Mouse (Mus musculus) forebrain, embryonic 14.5 days (tissue): ENCODE data around the gene Med19. TPM values are rescaled to one million over a fixed set of nuclear protein-coding genes. Genes with fewer than 3 reads are reported as not detected.

Source experiments
- ATAC-seq: fragments of 200-750 bp; cut with Nextera tagmentation; 2 replicates; pipeline ENCODE4 v1.8.0; 2017; ENCODE audit warnings: mild to moderate bottlenecking, moderate library complexity
- DNase-seq: peaks from one replicate; pipeline ENCODE4 v3.0.0-alpha.2; 2015; ENCODE audit warnings: low spot score
- H3K27ac ChIP-seq: fragments of 300-500 bp; sonication (generic); 2 replicates; pipeline ENCODE4 v1.5.1; 2014; ENCODE audit warnings: low read depth, mild to moderate bottlenecking, control low read depth, low read length, moderate library complexity
- H3K27me3 ChIP-seq: fragments of 300-500 bp; sonication (generic); replicated peaks from 2 replicates; pipeline ENCODE4 v1.6.1; 2014; ENCODE audit warnings: low read length, control low read depth, mixed read lengths; ENCODE audit not compliant: control insufficient read depth, insufficient read depth
- H3K36me3 ChIP-seq: fragments of 300-500 bp; sonication (generic); 2 replicates; pipeline ENCODE4 v1.6.1; 2014; ENCODE audit warnings: low read length, control low read depth; ENCODE audit not compliant: control insufficient read depth, insufficient read depth
- H3K4me1 ChIP-seq: fragments of 300-500 bp; sonication (generic); 2 replicates; pipeline ENCODE4 v1.6.1; 2014; ENCODE audit warnings: antibody characterized with exemption, low read length, control low read depth; ENCODE audit not compliant: control insufficient read depth, insufficient read depth
- H3K4me2 ChIP-seq: fragments of 300-500 bp; sonication (generic); 2 replicates; pipeline ENCODE4 v1.6.1; 2014; ENCODE audit warnings: mild to moderate bottlenecking, control low read depth, low read length
- H3K4me3 ChIP-seq: fragments of 300-500 bp; sonication (generic); 2 replicates; pipeline ENCODE4 v1.5.1; 2014; ENCODE audit warnings: low read depth, low read length, control low read depth
- H3K9ac ChIP-seq: fragments of 300-500 bp; sonication (generic); 2 replicates; pipeline ENCODE4 v1.6.1; 2014; ENCODE audit warnings: mild to moderate bottlenecking, low read length, control low read depth, moderate library complexity
- H3K9me3 ChIP-seq: fragments of 300-500 bp; sonication (generic); replicated peaks from 2 replicates; pipeline ENCODE4 v1.6.1; 2016; ENCODE audit warnings: low read length, control low read depth, mixed read lengths; ENCODE audit not compliant: control insufficient read depth
- WGBS: fragments of 180-500 bp; shearing (Covaris S2); extraction: QIAGEN DNeasy Blood & Tissue Kit; methylation state at CpG from one replicate; pipeline ENCODE4 v1.1.7; 2014; 5-methylcytosine and 5-hydroxymethylcytosine counted together
- polyA plus RNA-seq: library from polyadenylated mRNA; unstranded; fragments of >200 nt; fragmentation: Nextera tagmentation; extraction: Ambion mirVana; gene quantifications from 2 replicates; pipeline ENCODE4 v1.2.1, GENCODE M21; 2014

Gene Med19
- polyA plus RNA-seq, 1 experiment from 2014 or later, result 55.3 TPM

DNA sequence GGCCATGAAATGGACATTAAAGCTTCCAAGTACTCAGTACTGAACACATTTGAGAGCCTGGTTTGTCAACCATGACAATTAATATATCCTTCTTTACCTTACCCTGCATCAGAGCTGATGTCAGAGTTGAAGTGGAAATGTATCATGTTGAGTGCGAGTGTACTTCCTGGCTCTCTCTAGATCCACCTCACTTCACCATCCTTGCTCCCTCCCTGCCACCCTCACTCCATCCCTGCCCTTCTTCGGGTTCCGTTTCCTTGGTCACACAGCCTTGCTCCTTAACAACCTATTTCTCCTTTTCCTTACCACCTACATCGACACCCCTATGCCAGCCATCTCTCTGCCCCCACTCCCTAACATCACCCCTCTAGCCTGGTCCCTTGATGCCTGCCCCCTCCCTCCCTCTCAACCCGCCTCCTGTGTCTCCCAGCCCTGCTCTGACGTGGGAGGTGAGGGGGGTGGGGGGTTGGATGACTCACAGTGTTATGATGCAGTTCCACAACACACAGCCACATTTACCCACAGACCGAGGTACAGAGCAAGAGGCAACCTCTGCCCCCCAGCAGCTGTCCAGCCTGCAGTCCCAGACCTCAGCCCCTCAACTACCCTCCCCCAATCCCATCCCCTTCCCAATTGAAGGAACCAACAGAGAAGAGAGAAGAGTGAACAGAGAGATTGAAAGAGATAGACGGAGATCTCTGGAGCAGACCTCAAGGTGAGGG, 55.5 kb downstream of the Med19 start, which contains the start of gene Ypel4:
TSS of gene Ypel4 (plus strand) at position 480 of the 722 bp plus-strand sequence.
- H3K4me1 ChIP-seq, result peaks cover 42% of the 10 kb centered on the region
- H3K9me3 ChIP-seq, result no peaks in the 10 kb centered on the region
- peak within 1 kb of the TSS; percentile 77 for H3K4me2 ChIP-seq
- H3K27me3 ChIP-seq, result no peaks in the 10 kb centered on the region
- H3K36me3 ChIP-seq, result no peaks in the 10 kb centered on the region
- WGBS, result 6% methylated on average over 8 of the region's 8 CpGs
- peak; percentile 78 for DNase-seq
- ATAC-seq, result peak; percentile 71
- peak within 1 kb of the TSS; percentile 68 for H3K9ac ChIP-seq
- H3K27ac ChIP-seq, result peak within 1 kb of the TSS; percentile 45
- peak within 1 kb of the TSS; percentile 38 for H3K4me3 ChIP-seq

DNA sequence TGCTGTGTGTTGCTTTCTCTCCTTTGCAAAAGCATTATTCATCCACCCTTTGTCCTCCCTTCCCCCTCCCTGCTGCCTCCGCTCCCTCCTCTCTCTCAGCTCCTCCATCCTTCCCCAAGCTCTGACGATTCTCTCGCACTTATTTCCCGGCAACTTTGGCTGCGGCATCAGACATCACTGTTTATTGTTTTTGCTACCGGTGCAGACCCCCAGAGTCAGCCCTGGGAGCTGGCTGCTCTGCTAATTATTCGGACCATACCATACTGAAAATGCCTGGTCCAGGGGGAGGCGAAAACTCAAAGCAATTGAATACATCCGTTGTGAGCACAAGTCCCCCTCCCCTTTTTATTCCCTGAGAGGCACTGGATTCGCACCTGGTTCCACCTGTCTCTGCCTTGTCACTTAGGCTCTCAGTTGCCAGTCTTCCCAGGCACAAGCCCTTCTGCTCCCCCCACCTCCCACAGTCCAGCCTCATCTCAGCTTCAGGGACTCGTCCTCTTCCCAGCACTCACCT, 56.2 kb downstream of the Med19 start:
- WGBS, result 1% methylated on average over 11 of the region's 11 CpGs
- ATAC-seq (peak; percentile 61), DNase-seq (peak; percentile 70)
- Histone ChIP-seq H3K9ac (peak overlapping the region; percentile 68), H3K27me3 (no peaks in the 10 kb centered on the region), H3K4me1 (peaks cover 45% of the 10 kb centered on the region), H3K4me2 (peak overlapping the region; percentile 77), H3K36me3 (no peaks in the 10 kb centered on the region), H3K4me3 (peak overlapping the region; percentile 38), H3K9me3 (no peaks in the 10 kb centered on the region), H3K27ac (peak overlapping the region; percentile 45)

DNA sequence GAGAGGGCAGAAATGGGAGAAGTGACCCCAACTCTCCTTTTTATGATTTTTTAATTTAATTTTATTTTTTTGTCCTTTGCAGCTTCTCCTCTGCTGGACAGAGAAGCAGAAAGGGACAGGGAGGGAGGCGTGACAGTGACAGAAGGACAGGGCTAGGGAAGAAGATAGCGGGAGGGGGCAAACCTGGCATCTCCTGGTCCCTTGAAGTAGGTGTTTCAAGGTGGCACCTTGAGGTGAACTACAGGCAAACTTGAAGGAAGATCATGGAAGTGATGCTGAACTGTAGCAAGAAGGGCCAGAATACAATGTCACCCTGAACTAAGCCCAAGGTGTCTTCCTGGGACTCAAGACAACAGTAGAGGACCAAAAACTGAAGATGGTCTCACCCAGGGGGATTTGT, 56.7 kb downstream of the Med19 start:
- Histone ChIP-seq H3K9ac (peak overlapping the region; percentile 68), H3K9me3 (no peaks in the 10 kb centered on the region), H3K27ac (0 out of 2 replicates have a peak overlapping the region, but pooled peaks have one; percentile 45), H3K4me1 (peaks cover 45% of the 10 kb centered on the region), H3K4me3 (peak overlapping the region; percentile 38), H3K36me3 (no peaks in the 10 kb centered on the region; the same call in 1 of the 2 replicates), H3K27me3 (no peaks in the 10 kb centered on the region), H3K4me2 (peak overlapping the region; percentile 77)
- peak; percentile 2 for DNase-seq
- 0% methylated on average over 2 of the region's 2 CpGs for WGBS
- ATAC-seq, result no peak

DNA sequence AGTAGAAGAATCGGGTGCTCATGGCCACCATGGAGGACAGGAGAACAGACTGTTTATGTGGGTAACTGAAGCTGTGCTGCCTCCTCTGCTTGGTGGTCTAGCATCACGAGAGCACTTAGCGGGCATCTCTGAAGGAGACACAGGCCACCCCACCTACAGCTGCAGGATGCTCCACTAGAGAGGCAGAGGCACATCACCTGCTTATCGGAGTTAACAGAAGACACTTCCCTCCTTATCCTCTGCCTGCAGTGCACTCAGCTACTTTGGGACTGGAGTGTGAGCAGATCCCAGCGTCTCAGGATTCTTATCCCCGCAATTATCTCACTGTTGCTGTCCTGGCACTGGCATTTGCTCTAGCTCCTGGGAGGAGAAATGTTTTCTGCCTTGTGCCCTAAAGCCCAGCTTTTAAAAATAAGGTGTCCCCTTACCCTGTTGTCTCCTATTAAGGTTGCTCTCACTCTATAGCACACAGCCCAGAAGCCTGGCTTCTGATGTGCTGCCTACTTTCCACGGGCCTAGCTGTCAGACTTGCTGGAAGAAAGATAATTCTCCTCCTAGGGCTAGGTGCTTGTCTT, 57.2 kb downstream of the Med19 start:
- 22% methylated on average over 7 of the region's 7 CpGs for WGBS
- no peak for ATAC-seq
- Histone ChIP-seq H3K9ac (peak overlapping the region; percentile 68), H3K4me1 (peaks cover 50% of the 10 kb centered on the region), H3K9me3 (no peaks in the 10 kb centered on the region), H3K4me3 (peak overlapping the region; percentile 38), H3K27me3 (no peaks in the 10 kb centered on the region), H3K36me3 (no peaks in the 10 kb centered on the region; the same call in 1 of the 2 replicates), H3K4me2 (peak overlapping the region; percentile 77), H3K27ac (0 out of 2 replicates have a peak overlapping the region, but pooled peaks have one; percentile 45)
- DNase-seq, result peak; percentile 4

DNA sequence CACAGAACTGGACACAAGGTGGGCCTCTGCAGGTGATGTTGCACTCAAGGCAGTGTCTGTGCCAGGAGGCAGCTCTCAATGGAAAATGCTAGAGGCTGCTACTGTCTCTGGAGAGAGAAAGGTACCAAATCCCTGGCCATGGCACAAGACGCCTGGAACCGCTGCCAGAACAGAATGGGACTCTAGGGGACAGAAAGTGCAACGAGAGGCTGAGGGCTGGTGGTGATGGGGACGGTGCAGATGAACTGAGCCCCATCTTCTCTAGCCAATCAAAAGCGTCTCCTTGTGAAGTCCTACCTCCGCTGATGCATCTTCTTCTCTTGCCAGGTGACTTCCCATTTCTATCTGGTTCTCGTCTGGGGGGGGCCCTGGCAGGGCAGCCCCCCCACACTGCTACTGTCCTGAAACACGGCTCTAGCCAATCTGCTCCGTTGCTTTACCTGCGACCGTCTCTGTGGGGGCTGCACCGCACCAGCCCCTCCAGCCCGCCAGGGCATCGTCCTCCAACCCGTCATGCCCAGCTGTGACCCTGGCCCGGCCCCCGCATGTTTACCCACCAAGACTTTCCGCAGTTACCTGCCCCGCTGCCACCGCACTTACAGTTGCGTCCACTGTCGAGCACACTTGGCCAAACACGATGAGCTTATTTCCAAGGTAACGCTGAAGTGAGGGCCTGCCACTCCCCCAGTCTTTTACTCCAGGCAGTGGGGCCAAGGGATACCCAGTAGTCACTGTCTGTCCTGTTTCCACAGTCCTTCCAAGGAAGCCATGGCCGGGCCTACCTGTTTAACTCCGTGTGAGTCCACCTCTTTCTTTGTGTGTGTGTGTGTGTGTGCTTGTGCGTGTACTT, 58.3 kb downstream of the Med19 start:
- peak overlapping the region; percentile 47 for H3K9ac ChIP-seq
- peaks cover 3% of the 10 kb centered on the region; the same call in 1 of the 2 replicates for H3K36me3 ChIP-seq
- H3K27ac ChIP-seq, result no peak overlapping the region
- no peak for ATAC-seq
- peak; percentile 25 for DNase-seq
- no peaks in the 10 kb centered on the region for H3K9me3 ChIP-seq
- H3K27me3 ChIP-seq, result no peaks in the 10 kb centered on the region
- H3K4me1 ChIP-seq, result peaks cover 61% of the 10 kb centered on the region
- peak overlapping the region; percentile 77 for H3K4me2 ChIP-seq
- 6% methylated on average over 27 of the region's 27 CpGs for whole genome bisulfite sequencing
- H3K4me3 ChIP-seq, result peak overlapping the region; percentile 25

DNA sequence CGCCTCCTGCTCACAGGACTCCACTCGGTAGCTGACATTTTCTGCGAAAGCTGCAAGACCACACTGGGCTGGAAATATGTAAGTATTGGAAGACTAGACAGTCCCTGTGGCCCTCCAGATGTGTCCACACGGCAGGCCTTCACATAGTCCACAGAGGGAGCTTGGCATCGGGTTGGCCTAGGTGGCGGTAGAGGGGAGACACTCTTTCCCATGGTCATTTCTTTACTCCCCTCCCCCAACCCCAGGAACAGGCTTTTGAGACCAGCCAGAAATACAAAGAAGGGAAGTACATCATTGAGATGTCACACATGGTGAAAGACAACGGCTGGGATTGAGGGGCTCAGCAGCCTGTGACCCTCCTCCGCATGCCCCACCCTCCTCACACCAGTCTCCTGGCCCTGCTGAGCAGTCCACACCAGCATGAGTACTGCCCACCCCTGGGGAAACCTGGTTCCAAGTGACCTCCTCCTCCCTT, 59.3 kb downstream of the Med19 start:
- H3K9me3 ChIP-seq, result no peaks in the 10 kb centered on the region
- ATAC-seq, result no peak
- H3K4me2 ChIP-seq, result peak overlapping the region; percentile 77
- peaks cover 71% of the 10 kb centered on the region for H3K4me1 ChIP-seq
- H3K9ac ChIP-seq, result peak overlapping the region; percentile 47
- peak overlapping the region; percentile 29 for H3K27ac ChIP-seq
- H3K4me3 ChIP-seq, result no peak overlapping the region
- peaks cover 3% of the 10 kb centered on the region; the same call in 1 of the 2 replicates for H3K36me3 ChIP-seq
- 7% methylated on average over 8 of the region's 8 CpGs for WGBS
- no peaks in the 10 kb centered on the region for H3K27me3 ChIP-seq
- peak; percentile 51 for DNase-seq

Other genes starting within 250 kb of the Med19 start
- 14.3 and 17.2 TPM in 2 replicates for gene Tfpi, start 201.6 kb upstream of the Med19 start, polyA plus RNA-seq
- gene Ctnnd1, start 27.6 kb upstream of the Med19 start, polyA plus RNA-seq, result 27.1 and 27.8 TPM in 2 replicates
- gene Btbd18, start 19.3 kb upstream of the Med19 start, polyA plus RNA-seq, result 0.10 and 0.33 TPM in 2 replicates
- gene Selenoh, start 7.6 kb upstream of the Med19 start, polyA plus RNA-seq, result 277 and 350 TPM in 2 replicates
- not detected in 2 replicates for gene Gm28635, start 361 bp upstream of the Med19 start, polyA plus RNA-seq
- 223 and 231 TPM in 2 replicates for gene Tmx2, start 738 bp downstream of the Med19 start, polyA plus RNA-seq
- gene Zdhhc5, start 36.8 kb downstream of the Med19 start, polyA plus RNA-seq, result 16.5 and 23.6 TPM in 2 replicates
- gene Clp1, start 48.9 kb downstream of the Med19 start, polyA plus RNA-seq, result 28.7 and 32.3 TPM in 2 replicates
- 14.2 and 16.3 TPM in 2 replicates for gene Ypel4, start 55.7 kb downstream of the Med19 start, polyA plus RNA-seq
- 3.1 and 3.8 TPM in 2 replicates for gene Gm19426, start 65.3 kb downstream of the Med19 start, polyA plus RNA-seq
- gene Serping1, start 97.0 kb downstream of the Med19 start, polyA plus RNA-seq, result 32.1 and 32.7 TPM in 2 replicates
- gene Ube2l6, start 120.4 kb downstream of the Med19 start, polyA plus RNA-seq, result 21.8 and 23.7 TPM in 2 replicates
- gene Smtnl1, start 144.2 kb downstream of the Med19 start, polyA plus RNA-seq, result not detected in 2 replicates
- 70.2 and 90.7 TPM in 2 replicates for gene Timm10, start 148.6 kb downstream of the Med19 start, polyA plus RNA-seq
- gene Slc43a1, start 160.4 kb downstream of the Med19 start, polyA plus RNA-seq, result 3.4 and 4.0 TPM in 2 replicates
- gene Rtn4rl2, start 208.3 kb downstream of the Med19 start, polyA plus RNA-seq, result 7.5 and 13.6 TPM in 2 replicates